Mouse (Mus musculus) myocyte (in vitro differentiated cells): ENCODE measurements around the gene Ube2s.

Experiments used
- MYOD1 ChIP-seq, 3 experiments: IDR thresholded peaks; one replicate each; pipeline ENCODE4 v1.6.1; 2011; ENCODE audit warnings: control low read depth in 2 of 3, low read depth in 2 of 3, mild to moderate bottlenecking in 2 of 3, moderate library complexity in 1 of 3; ENCODE audit not compliant: insufficient read length in 2 of 3, control insufficient read depth in 1 of 3
- POLR2AphosphoS2 ChIP-seq: IDR thresholded peaks from one replicate; pipeline ENCODE4 v1.6.1; 2011; ENCODE audit warnings: low read depth, control low read depth; ENCODE audit not compliant: insufficient read length
- USF1 ChIP-seq: IDR thresholded peaks from one replicate; pipeline ENCODE4 v1.6.1; 2011; ENCODE audit warnings: low read depth, mild to moderate bottlenecking, control low read depth, moderate library complexity

DNA sequence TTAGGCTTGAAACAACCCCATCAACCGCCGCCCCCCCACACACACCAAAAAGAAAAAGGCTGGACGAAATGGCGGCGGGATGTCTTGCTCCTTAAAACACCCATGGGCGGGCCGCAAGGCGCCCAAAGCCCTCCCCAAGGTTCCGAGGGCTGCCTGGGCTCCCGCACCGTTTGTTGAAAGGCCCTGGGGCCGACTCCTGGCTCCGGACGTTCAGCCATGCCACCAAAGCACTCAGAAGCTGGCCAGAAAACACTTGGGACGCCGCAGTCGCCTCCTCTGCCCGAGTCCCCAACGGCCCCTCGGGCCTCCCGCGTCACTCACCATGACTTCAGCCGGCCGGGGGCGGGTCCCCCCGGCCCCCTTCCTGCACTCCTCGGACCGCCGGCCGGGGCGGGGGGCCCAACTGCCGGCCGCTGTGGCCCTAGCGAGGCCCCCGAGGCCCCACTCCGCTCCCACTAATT lies 518 bp downstream of the Ube2s start:
- TF ChIP-seq USF1 = no peak
- TF ChIP-seq MYOD1 (IDR thresholded peaks at IDR 0.05; ENCODE audit: control insufficient read depth in 1 of 3, insufficient read length in 2 of 3, low read depth in 2 of 3) = no peak
- TF ChIP-seq POLR2AphosphoS2 = no peak
